Mouse (Mus musculus) lung, postnatal 4 days (tissue): ENCODE data around the gene Spns2.

Source experiments
- DNase-seq, 2 experiments: peaks; one replicate each; pipeline ENCODE4 v3.0.0; 2021

Gene Spns2

GRCm38 (mm10) chr11:72497367-72497766 is 7.7 kb upstream of the Spns2 start:
- no peak for DNase-seq

GRCm38 (mm10) chr11:72496775-72497174 is 7.1 kb upstream of the Spns2 start:
- no peak for DNase-seq

- no peak for DNase-seq
These were observed 6.4 kb upstream of the Spns2 start for GRCm38 (mm10) chr11:72496066-72496465.

GRCm38 (mm10) chr11:72494046-72494988 is 4.6 kb upstream of the Spns2 start:
- DNase-seq = no peak

GRCm38 (mm10) chr11:72491130-72491960 is 1.6 kb upstream of the Spns2 start:
- no peak for DNase-seq

GRCm38 (mm10) chr11:72489397-72489796 is 307 bp downstream of the Spns2 start:
- peak in 1 of 2 experiments; percentile 23 for DNase-seq

GRCm38 (mm10) chr11:72488753-72489271 is 892 bp downstream of the Spns2 start:
- DNase-seq = peak; percentile 58 to 64

GRCm38 (mm10) chr11:72487739-72488138 is 2.0 kb downstream of the Spns2 start:
- no peak for DNase-seq

- DNase-seq = no peak
These were observed 2.5 kb downstream of the Spns2 start for GRCm38 (mm10) chr11:72487171-72487570.

GRCm38 (mm10) chr11:72485960-72486359 is 3.7 kb downstream of the Spns2 start:
- DNase-seq = no peak

GRCm38 (mm10) chr11:72485157-72485556 is 4.5 kb downstream of the Spns2 start:
- no peak for DNase-seq

GRCm38 (mm10) chr11:72484549-72484948 is 5.2 kb downstream of the Spns2 start:
- DNase-seq = no peak

- no peak for DNase-seq
These were observed 7.8 kb downstream of the Spns2 start for GRCm38 (mm10) chr11:72481952-72482351.

- no peak for DNase-seq
These were observed 8.4 kb downstream of the Spns2 start for GRCm38 (mm10) chr11:72481313-72481712.

GRCm38 (mm10) chr11:72479499-72479898 is 10.2 kb downstream of the Spns2 start:
- no peak for DNase-seq

- peak; percentile 30 to 70 for DNase-seq
These were observed 11.5 kb downstream of the Spns2 start for GRCm38 (mm10) chr11:72478228-72478627.

- no peak for DNase-seq
These were observed 12.1 kb downstream of the Spns2 start for GRCm38 (mm10) chr11:72477653-72478052.

GRCm38 (mm10) chr11:72477182-72477581 is 12.5 kb downstream of the Spns2 start:
- no peak for DNase-seq

- DNase-seq = no peak
These were observed 13.6 kb downstream of the Spns2 start for GRCm38 (mm10) chr11:72476074-72476625.

GRCm38 (mm10) chr11:72475408-72475807 is 14.3 kb downstream of the Spns2 start:
- DNase-seq = peak in 1 of 2 experiments; percentile 23

- no peak for DNase-seq
These were observed 14.8 kb downstream of the Spns2 start for GRCm38 (mm10) chr11:72474926-72475325.

- peak; percentile 43 to 67 for DNase-seq
These were observed 16.2 kb downstream of the Spns2 start for GRCm38 (mm10) chr11:72473540-72473939.

GRCm38 (mm10) chr11:72471381-72471780 is 18.3 kb downstream of the Spns2 start:
- DNase-seq = no peak
